Mouse (Mus musculus) liver, embryonic 14.5 days (tissue): ENCODE data around the gene Mfrp.

ENCODE experiments used
- CTCF ChIP-seq: IDR thresholded peaks from 2 replicates; pipeline ENCODE4 v1.5.1; 2016; ENCODE audit warnings: antibody characterized with exemption, low read depth, control low read depth
- EP300 ChIP-seq: IDR thresholded peaks from 2 replicates; pipeline ENCODE4 v1.6.1; 2016; ENCODE audit warnings: antibody characterized with exemption, low read depth

- TF ChIP-seq CTCF (no peak), EP300 (no peak)
These were observed 19.3 kb upstream of the Mfrp start for GRCm38 (mm10) chr9:44082266-44082665.
